Mouse (Mus musculus) neural tube, embryonic 15.5 days (tissue): ENCODE data around the gene Ppp1r16b. TPM values are rescaled to one million over a fixed set of nuclear protein-coding genes. Genes with fewer than 3 reads are reported as not detected.
A peak's percentile ranks its signal among the peaks of the same experiment; 100 is the strongest.

Experiments
- ATAC-seq: fragments of 200-750 bp; cut with Nextera tagmentation; 2 replicates; pipeline ENCODE4 v1.8.0; 2017; ENCODE audit warnings: mild to moderate bottlenecking, moderate TSS enrichment, moderate library complexity; ENCODE audit not compliant: low FRiP score
- H3K27ac ChIP-seq: fragments of 300-500 bp; sonication (generic); replicated peaks from 2 replicates; pipeline ENCODE4 v1.5.1; 2015; ENCODE audit warnings: mild to moderate bottlenecking, inconsistent platforms
- H3K27me3 ChIP-seq: fragments of 300-500 bp; sonication (generic); replicated peaks from 2 replicates; pipeline ENCODE4 v1.6.1; 2015; ENCODE audit warnings: inconsistent platforms
- H3K36me3 ChIP-seq: fragments of 300-500 bp; sonication (generic); 2 replicates; pipeline ENCODE4 v1.6.1; 2015; ENCODE audit warnings: inconsistent platforms
- H3K4me1 ChIP-seq: fragments of 300-500 bp; sonication (generic); 2 replicates; pipeline ENCODE4 v1.6.1; 2015; ENCODE audit warnings: inconsistent platforms
- H3K4me2 ChIP-seq: fragments of 300-500 bp; sonication (generic); 2 replicates; pipeline ENCODE4 v1.6.1; 2015; ENCODE audit warnings: inconsistent platforms, mild to moderate bottlenecking, moderate library complexity
- H3K4me3 ChIP-seq: fragments of 300-500 bp; sonication (generic); replicated peaks from 2 replicates; pipeline ENCODE4 v1.5.1; 2015; ENCODE audit warnings: mild to moderate bottlenecking, inconsistent platforms
- H3K9ac ChIP-seq: fragments of 300-500 bp; sonication (generic); replicated peaks from 2 replicates; pipeline ENCODE4 v1.6.1; 2015; ENCODE audit warnings: mild to moderate bottlenecking, inconsistent platforms
- H3K9me3 ChIP-seq: fragments of 300-500 bp; sonication (generic); replicated peaks from 2 replicates; pipeline ENCODE4 v1.6.1; 2016; ENCODE audit warnings: inconsistent platforms
- WGBS: fragments of 180-500 bp; shearing (Covaris S2); methylation state at CpG from one replicate; pipeline ENCODE4 v1.1.7; 2015; ENCODE audit warnings: mixed read lengths; 5-methylcytosine and 5-hydroxymethylcytosine counted together
- polyA plus RNA-seq: library from polyadenylated mRNA; unstranded; fragments of >200 nt; fragmentation: Nextera tagmentation; extraction: Ambion mirVana; gene quantifications from 2 replicates; pipeline ENCODE4 v1.2.1, GENCODE M21; 2015

Ppp1r16b gene
- polyA plus RNA-seq, 1 experiment from 2014 or later = 26.6 TPM

DNA sequence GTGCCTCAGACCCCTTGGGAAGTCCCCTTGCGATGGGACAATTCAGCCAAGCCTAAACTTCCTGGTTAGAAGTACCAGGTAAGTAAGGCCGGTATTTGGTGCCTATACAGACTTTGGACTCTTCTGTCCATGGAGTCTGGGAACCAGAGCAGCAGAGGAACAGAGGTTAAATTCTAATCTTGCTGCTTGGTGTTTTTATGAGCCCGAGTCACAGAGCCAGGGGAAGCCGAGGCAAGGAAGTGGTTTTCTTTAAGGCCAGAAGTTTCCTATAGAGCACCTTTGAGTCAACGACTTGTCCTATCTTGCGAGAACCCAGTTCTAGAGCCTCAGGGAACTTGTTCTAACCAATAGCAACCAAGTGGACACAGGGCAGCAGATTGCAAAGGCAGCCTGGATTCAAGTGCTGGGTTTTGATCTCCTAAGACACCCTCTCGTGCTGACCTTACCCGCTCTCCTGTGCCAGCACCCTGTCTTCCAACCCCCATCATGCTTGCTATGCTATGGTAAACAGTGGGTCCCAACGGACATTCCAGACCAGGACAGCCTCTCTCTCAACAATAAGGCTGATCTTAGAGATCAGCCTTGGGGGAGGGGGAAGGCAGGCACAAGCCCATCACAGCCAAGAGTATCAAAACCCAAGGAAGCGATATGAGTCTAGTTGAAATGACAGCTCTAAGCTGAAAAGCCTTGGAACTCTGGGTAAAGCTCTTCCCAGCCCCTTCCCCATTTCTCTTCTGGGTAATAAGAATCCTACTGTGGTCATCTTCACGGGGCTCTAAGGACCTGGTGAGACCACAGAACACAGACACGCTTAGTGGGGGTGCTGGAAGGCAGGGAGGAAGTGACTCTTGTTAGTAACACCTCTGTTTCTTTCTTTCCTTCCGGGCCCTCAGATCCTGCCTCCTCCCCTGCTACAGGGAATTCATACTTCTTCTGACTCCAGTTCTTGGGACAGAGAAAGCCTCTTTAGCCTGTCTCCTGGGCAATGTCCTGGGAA lies 4.3 kb downstream of the Ppp1r16b start:
- no peaks in the 10 kb centered on the region for H3K9me3 ChIP-seq
- peaks cover 16% of the 10 kb centered on the region for H3K27me3 ChIP-seq
- peak overlapping the region; percentile 72 for H3K4me3 ChIP-seq
- no peaks in the 10 kb centered on the region for H3K36me3 ChIP-seq
- H3K4me1 ChIP-seq = peaks cover 66% of the 10 kb centered on the region
- H3K9ac ChIP-seq = peak overlapping the region; percentile 78
- ATAC-seq = no peak
- 70% methylated on average over 13 of the region's 13 CpGs for WGBS
- H3K27ac ChIP-seq = no peak overlapping the region; the same call in 1 of the 2 replicates
- H3K4me2 ChIP-seq = peak overlapping the region; percentile 98

DNA sequence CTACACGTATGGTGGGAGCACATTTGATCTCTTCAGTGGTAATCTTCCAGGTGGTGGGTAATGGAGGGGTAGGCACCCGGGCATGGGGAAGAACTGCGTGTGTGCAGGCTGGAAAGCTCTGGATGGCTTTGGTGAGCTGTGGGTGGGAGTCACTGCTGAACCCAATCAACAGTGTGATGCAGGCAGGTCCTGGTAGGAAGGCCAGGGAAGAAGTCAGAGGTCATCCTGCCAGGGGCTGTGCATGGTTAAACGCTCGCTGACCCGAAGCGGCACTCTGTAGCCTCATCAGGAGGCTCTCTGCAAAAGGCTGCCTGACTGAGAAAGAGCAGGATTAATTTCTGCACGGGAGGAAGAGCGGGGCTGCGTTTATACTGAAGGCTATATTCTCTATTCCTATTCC lies 5.4 kb downstream of the Ppp1r16b start:
- H3K36me3 ChIP-seq = no peaks in the 10 kb centered on the region
- H3K9ac ChIP-seq = no peak overlapping the region
- H3K27ac ChIP-seq = no peak overlapping the region
- peaks cover 12% of the 10 kb centered on the region for H3K27me3 ChIP-seq
- H3K9me3 ChIP-seq = no peaks in the 10 kb centered on the region
- ATAC-seq = no peak
- H3K4me1 ChIP-seq = peaks cover 66% of the 10 kb centered on the region
- 46% methylated on average over 10 of the region's 10 CpGs for WGBS
- H3K4me2 ChIP-seq = 0 out of 2 replicates have a peak overlapping the region, but pooled peaks have one; percentile 6
- H3K4me3 ChIP-seq = no peak overlapping the region

DNA sequence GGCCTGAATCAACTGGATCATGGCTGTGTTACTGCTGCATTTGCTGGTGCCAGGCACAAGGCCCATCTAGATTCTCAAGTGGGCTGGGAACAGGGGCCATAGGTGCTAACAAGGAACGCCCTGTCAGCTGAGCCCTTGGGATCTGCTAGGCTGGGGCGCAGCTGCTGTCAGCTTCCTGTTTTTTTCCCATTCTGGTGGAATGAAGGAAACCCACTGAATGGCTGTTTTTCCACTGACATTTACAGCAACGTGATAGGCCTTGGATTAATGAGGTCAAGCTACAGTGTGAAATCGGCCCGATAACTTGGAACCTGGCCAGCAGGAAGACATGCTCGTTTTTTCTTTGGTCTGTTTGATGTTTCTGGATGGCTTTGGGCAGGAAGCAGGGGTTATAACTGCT lies 7.6 kb downstream of the Ppp1r16b start:
- Histone ChIP-seq H3K9me3 (no peaks in the 10 kb centered on the region), H3K4me1 (peaks cover 53% of the 10 kb centered on the region), H3K4me3 (no peak overlapping the region), H3K36me3 (no peaks in the 10 kb centered on the region), H3K4me2 (0 out of 2 replicates have a peak overlapping the region, but pooled peaks have one; percentile 6), H3K27ac (peak overlapping the region; percentile 70), H3K9ac (no peak overlapping the region; the same call in 1 of the 2 replicates), H3K27me3 (peaks cover 9% of the 10 kb centered on the region)
- ATAC-seq = no peak
- WGBS = 11% methylated on average over 6 of the region's 6 CpGs

DNA sequence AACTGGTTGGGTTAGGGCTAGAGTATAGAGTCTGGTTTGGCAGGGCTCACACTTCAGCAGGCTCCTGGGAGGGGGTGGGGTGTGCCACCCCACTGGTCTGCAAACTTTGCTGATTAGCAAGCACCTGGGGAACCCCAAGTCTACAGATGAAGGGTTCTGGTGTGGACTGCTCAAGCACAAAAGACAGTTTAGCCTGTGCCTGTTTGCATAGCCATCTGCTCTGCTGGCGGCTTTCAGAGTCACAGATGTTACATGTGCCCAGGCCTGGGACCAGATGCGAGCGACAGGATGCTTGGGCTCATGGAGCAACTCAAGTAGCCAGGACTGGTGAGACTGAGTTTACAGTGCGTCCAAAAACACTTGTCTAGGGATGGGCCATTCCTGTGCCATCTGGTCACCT lies 8.3 kb downstream of the Ppp1r16b start:
- Histone ChIP-seq H3K4me1 (peaks cover 47% of the 10 kb centered on the region), H3K4me2 (no peak overlapping the region), H3K36me3 (no peaks in the 10 kb centered on the region), H3K9me3 (no peaks in the 10 kb centered on the region), H3K4me3 (no peak overlapping the region), H3K9ac (no peak overlapping the region), H3K27me3 (peaks cover 9% of the 10 kb centered on the region), H3K27ac (peak overlapping the region; percentile 70)
- 45% methylated on average over 4 of the region's 4 CpGs for WGBS
- no peak for ATAC-seq

DNA sequence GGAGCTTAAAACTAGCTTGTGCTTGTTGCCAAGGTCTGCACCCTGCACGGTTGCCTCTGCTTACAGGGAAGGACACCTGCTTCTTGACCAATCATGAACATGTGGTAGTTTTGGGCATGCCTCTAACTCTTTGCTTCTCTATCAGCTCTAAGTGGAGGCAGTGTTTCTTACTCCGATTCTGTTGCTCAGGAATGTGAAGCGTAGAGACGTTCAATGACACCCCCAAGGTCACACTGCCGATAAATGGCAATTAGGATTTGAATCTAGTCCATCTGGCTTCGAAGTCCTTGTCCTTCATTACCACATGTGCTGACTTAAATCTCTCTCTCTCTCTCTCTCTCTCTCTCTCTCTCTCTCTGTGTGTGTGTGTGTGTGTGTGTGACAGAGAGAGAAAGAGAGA lies 8.9 kb downstream of the Ppp1r16b start:
- no peak overlapping the region for H3K4me2 ChIP-seq
- peak overlapping the region; percentile 70; the same call in 1 of the 2 replicates for H3K27ac ChIP-seq
- WGBS = 70% methylated on average over 6 of the region's 6 CpGs

DNA sequence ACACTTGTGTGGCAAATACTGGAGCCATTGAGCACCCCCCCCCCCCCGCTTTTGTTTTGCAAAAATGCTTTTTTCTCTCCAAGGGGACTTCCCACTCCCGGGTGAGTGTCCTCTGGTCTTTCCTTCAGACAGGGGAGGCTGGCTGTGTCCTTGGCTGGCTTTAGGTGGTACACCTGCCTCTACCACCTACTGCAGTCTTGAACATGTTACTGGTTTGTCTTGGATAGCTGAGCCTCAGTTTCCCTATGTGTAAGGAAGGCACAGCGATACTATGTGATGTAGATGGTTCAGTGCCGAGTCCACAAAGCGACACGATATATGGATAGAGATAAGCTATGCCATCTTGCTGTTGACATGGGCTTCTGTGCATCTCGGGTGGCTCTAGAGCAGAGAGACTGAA lies 9.6 kb downstream of the Ppp1r16b start:
- Histone ChIP-seq H3K4me2 (no peak overlapping the region), H3K27me3 (peaks cover 4% of the 10 kb centered on the region), H3K4me3 (no peak overlapping the region), H3K27ac (no peak overlapping the region), H3K36me3 (no peaks in the 10 kb centered on the region), H3K9ac (no peak overlapping the region), H3K9me3 (no peaks in the 10 kb centered on the region), H3K4me1 (peaks cover 35% of the 10 kb centered on the region)
- 87% methylated on average over 7 of the region's 7 CpGs for WGBS
- ATAC-seq = no peak

More for the DNA sequence above, 8.9 kb downstream of the Ppp1r16b start:
- Histone ChIP-seq H3K9ac (no peak overlapping the region), H3K36me3 (no peaks in the 10 kb centered on the region), H3K4me3 (no peak overlapping the region), H3K27me3 (peaks cover 9% of the 10 kb centered on the region), H3K9me3 (no peaks in the 10 kb centered on the region), H3K4me1 (peaks cover 41% of the 10 kb centered on the region)
- no peak for ATAC-seq

DNA sequence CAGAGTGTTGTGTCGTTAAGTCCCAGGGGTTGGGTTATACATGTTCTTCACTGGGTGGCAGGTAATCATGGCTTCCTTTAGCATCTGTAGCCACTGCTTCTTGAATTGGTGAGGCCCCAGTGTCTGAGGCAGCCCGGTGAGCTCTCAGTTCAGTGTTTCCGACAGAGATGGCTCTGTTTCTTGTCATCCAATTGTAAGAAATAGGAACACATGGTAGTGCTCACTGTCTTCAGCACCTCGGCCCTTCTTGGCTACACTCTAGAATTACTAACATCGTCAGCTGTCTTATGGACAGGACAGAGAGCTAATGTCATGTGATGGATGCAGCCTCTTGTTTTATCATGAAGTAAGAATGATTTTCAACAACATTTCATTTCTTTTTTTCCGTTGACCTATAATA lies 10.0 kb downstream of the Ppp1r16b start:
- Histone ChIP-seq H3K4me3 (no peak overlapping the region), H3K4me2 (no peak overlapping the region), H3K27me3 (peaks cover under 1% of the 10 kb centered on the region; the same call in 1 of the 2 replicates), H3K9me3 (no peaks in the 10 kb centered on the region), H3K9ac (no peak overlapping the region), H3K4me1 (peaks cover 31% of the 10 kb centered on the region), H3K27ac (no peak overlapping the region), H3K36me3 (no peaks in the 10 kb centered on the region)
- ATAC-seq = no peak
- WGBS = 80% methylated on average over 6 of the region's 6 CpGs

DNA sequence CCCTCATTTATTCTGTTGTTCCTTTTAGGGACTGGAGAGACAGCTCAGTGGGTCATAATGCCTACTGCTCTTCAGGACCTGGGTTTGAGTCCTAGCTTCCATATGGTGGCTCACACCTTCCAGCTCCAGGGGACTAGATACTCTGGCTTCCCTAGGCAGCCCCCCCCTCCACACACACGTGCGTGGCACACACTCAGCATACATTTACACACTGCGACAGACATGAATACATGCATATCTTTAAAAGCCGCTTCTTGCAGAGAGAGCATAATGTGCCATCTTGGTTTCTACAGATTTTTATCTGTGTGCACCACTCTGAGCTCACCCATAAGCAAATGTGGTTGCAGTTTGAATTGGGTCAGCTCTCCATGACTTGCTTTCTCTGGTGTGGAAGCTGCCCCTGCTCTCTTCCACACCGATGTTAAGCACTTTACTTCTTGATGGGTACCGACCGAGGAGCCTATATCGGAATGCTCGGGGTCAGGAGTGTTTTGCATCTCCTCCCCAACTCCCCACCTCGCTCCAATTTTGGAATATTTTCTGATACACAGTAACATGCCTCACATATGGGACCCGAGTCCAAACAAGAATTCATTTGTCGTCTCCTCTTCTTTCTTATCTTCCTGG lies 10.8 kb downstream of the Ppp1r16b start:
- ATAC-seq = no peak
- 93% methylated on average over 12 of the region's 12 CpGs for WGBS
- H3K4me1 ChIP-seq = peaks cover 23% of the 10 kb centered on the region
- H3K4me3 ChIP-seq = no peak overlapping the region
- H3K9me3 ChIP-seq = no peaks in the 10 kb centered on the region
- H3K36me3 ChIP-seq = no peaks in the 10 kb centered on the region
- no peak overlapping the region for H3K4me2 ChIP-seq
- no peak overlapping the region for H3K9ac ChIP-seq
- no peak overlapping the region for H3K27ac ChIP-seq
- no peaks in the 10 kb centered on the region for H3K27me3 ChIP-seq

DNA sequence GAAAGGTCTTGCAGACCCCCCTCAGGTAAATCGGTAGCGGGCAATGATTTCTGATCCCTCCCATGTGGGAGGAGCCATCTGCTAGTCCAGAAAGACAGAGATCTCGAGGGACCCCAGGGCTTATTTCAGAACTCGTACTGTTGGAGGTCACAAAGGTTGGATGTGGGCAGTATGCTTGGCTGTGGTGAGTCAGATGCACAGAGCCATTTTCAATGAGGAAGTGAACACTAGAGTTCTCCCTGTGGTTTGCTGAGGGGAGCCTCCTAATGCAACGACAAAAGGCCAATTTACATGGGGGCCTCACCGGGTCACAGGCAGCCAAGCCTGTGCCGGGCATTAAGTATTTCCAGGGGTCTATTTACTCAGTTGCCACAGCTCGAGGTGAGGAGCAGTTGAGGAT lies 12.7 kb downstream of the Ppp1r16b start:
- Histone ChIP-seq H3K27ac (no peak overlapping the region), H3K4me2 (no peak overlapping the region), H3K9me3 (no peaks in the 10 kb centered on the region), H3K4me3 (no peak overlapping the region), H3K9ac (no peak overlapping the region), H3K27me3 (no peaks in the 10 kb centered on the region), H3K4me1 (peaks cover 25% of the 10 kb centered on the region), H3K36me3 (no peaks in the 10 kb centered on the region)
- WGBS = 71% methylated on average over 8 of the region's 8 CpGs
- no peak for ATAC-seq

DNA sequence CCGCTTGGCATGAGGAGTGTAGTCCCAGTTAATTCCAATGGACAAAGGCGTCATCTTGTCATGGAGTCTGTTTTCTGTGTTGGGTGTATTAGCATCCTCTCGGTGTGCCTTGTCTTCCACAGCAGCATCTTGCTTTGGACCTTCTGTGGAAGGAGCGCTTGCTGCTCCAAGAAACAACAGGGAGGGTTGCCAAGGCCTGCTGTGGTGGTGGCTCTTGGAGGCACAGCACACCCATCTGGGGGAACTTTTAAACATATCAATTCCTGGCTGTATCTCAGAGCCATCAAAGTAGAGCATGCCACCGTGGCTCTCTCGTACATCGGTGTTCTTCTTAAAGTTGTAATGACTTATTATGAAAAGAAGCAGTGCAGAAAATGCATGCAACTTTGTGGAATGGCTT lies 13.9 kb downstream of the Ppp1r16b start:
- ATAC-seq = no peak
- Histone ChIP-seq H3K9me3 (no peaks in the 10 kb centered on the region), H3K4me1 (peaks cover 18% of the 10 kb centered on the region), H3K36me3 (no peaks in the 10 kb centered on the region), H3K27ac (no peak overlapping the region), H3K27me3 (no peaks in the 10 kb centered on the region), H3K4me2 (no peak overlapping the region), H3K4me3 (no peak overlapping the region), H3K9ac (no peak overlapping the region)
- 95% methylated on average over 7 of the region's 7 CpGs for WGBS

DNA sequence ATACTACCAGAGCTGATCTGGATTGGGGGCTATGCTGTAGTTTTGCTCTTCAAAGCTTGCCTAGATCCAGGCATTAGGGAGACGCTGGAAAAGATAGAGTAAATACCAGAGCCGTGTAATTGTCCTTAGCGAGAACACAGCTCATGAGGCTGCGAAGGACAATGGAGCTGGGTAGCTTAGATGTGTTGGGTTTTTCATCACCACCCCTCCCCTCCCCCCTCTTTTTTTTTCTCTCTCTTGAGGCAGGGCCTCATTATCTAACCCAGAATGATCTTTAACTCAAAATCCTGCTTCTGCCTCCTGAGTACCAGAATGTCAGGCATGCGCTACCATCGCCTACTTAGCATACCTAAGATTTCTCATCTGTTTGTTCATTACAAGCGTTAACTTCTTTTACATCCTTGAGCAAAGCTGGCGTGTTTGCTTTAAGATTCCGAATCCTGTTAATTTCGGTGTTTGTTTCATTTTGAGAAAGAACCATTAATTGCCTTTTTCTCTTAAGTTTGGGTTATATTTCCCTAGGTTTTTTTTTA lies 15.2 kb downstream of the Ppp1r16b start:
- no peak overlapping the region for H3K4me3 ChIP-seq
- no peak overlapping the region for H3K27ac ChIP-seq
- no peaks in the 10 kb centered on the region for H3K36me3 ChIP-seq
- H3K4me2 ChIP-seq = no peak overlapping the region
- no peak for ATAC-seq
- no peaks in the 10 kb centered on the region for H3K9me3 ChIP-seq
- H3K9ac ChIP-seq = no peak overlapping the region
- WGBS = 69% methylated on average over 10 of the region's 10 CpGs
- no peaks in the 10 kb centered on the region for H3K27me3 ChIP-seq
- H3K4me1 ChIP-seq = peaks cover 26% of the 10 kb centered on the region
